ENCODE assay signal across 28 mouse cellular contexts in the genomic region with DNA sequence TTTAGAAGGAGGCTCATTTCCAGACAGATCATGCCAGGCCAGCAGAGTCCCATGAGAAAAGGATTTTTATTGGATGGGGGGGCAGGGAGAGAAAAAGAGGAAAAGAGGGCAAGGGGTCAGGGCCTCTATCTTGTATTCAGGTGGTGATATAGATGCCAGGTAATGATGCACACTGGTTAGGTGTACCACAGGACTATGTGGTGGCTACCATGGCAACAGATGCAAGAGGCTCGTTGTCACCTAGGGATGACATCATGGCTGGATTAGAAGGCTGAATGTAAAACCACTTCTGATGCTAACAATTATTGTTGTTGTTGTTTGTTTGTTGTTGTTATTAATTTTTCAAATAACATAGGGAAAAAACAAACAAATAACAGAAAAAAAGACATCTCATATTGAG. TPM values are rescaled to one million over a fixed set of nuclear protein-coding genes. Genes with fewer than 3 reads are reported as not detected.
"Had no signal": no experiment of that assay in that cellular context is flagged by ENCODE, and none has a peak within 500 bp of the region (broad histone marks: within the 10 kb centered on the region; RNA-seq: fewer than 3 reads in every experiment).

No protein-coding gene starts in this region.

- H3K4me1 ChIP-seq: heart, embryonic 13.5 days; heart, embryonic 15.5 days; hindbrain, embryonic 12.5 days; kidney, embryonic 15.5 days; limb, embryonic 13.5 days; limb, embryonic 15.5 days had no signal

- DNase-seq: gastrocnemius, postnatal 14 days; gastrocnemius, postnatal 36 days; heart, adult 11 months; heart, adult 2 months; heart, postnatal 14 days; heart, postnatal 36 days; kidney, adult 11 months; kidney, adult 2 months; kidney, adult 9 months; kidney, postnatal 14 days; kidney, postnatal 36 days; layer of hippocampus, adult 9-11 months; layer of hippocampus, postnatal 36 days; left cerebral cortex, postnatal 4 days had no signal

- ATAC-seq: hindbrain, embryonic 16.5 days; intestine, embryonic 16.5 days had no signal

- H3K4me3 ChIP-seq: heart, adult 2 months; heart, embryonic 13.5 days; heart, embryonic 15.5 days; hindbrain, embryonic 12.5 days; kidney, embryonic 15.5 days; limb, embryonic 13.5 days; limb, embryonic 15.5 days had no signal

- H3K4me2 ChIP-seq: heart, embryonic 11.5 days; heart, embryonic 13.5 days; heart, embryonic 15.5 days; hindbrain, embryonic 12.5 days; hindbrain, embryonic 14.5 days; kidney, embryonic 15.5 days; limb, embryonic 13.5 days; limb, embryonic 15.5 days had no signal

- H3K9me3 ChIP-seq: heart, embryonic 13.5 days; heart, embryonic 15.5 days; hindbrain, embryonic 12.5 days; kidney, embryonic 15.5 days; limb, embryonic 13.5 days; limb, embryonic 15.5 days had no signal

- H3K9ac ChIP-seq: heart, embryonic 13.5 days; heart, embryonic 15.5 days; hindbrain, embryonic 12.5 days; hindbrain, embryonic 14.5 days; kidney, embryonic 15.5 days; limb, embryonic 13.5 days; limb, embryonic 15.5 days had no signal

- H3K27me3 ChIP-seq: heart, embryonic 13.5 days; heart, embryonic 15.5 days; hindbrain, embryonic 12.5 days; kidney, embryonic 15.5 days; limb, embryonic 13.5 days; limb, embryonic 15.5 days had no signal

- H3K27ac ChIP-seq: heart, adult 2 months; heart, embryonic 13.5 days; heart, embryonic 15.5 days; hindbrain, embryonic 12.5 days; hindbrain, embryonic 14.5 days; kidney, embryonic 15.5 days; kidney, postnatal 0 days; limb, embryonic 13.5 days; limb, embryonic 15.5 days had no signal

- H3K36me3 ChIP-seq: heart, embryonic 13.5 days; heart, embryonic 15.5 days; hindbrain, embryonic 12.5 days; kidney, embryonic 15.5 days; limb, embryonic 13.5 days; limb, embryonic 15.5 days had no signal

RNA-seq across cellular contexts. Expression of a gene that starts 49.2 kb away (rescaled TPM):
- total RNA-seq: liver, adult 2 months had no signal
- polyA plus RNA-seq: heart, embryonic 11.5 days; heart, embryonic 13.5 days; heart, embryonic 15.5 days; heart, postnatal 0 days; hindbrain, embryonic 14.5 days; intestine, embryonic 14.5 days; intestine, embryonic 16.5 days; kidney, postnatal 0 days; limb, embryonic 15.5 days had no signal
